Mouse (Mus musculus) midbrain, embryonic 16.5 days (tissue): Measurements from ENCODE around the gene Olfr71. TPM values are rescaled to one million over a fixed set of nuclear protein-coding genes. Genes with fewer than 3 reads are reported as not detected.

ENCODE experiments used
- ATAC-seq: fragments of 200-750 bp; cut with Nextera tagmentation; 2 replicates; pipeline ENCODE4 v1.8.0; 2017; ENCODE audit warnings: moderate TSS enrichment
- H3K27ac ChIP-seq: fragments of 300-500 bp; sonication (generic); 2 replicates; pipeline ENCODE4 v1.5.1; 2014; ENCODE audit warnings: mild to moderate bottlenecking, low read length, mixed read lengths
- H3K27me3 ChIP-seq: fragments of 300-500 bp; sonication (generic); 2 replicates; pipeline ENCODE4 v1.6.1; 2014; ENCODE audit warnings: low read depth, low read length, mixed read lengths; ENCODE audit not compliant: control insufficient read depth, insufficient read depth
- H3K36me3 ChIP-seq: fragments of 300-500 bp; sonication (generic); 2 replicates; pipeline ENCODE4 v1.6.1; 2014; ENCODE audit warnings: mild to moderate bottlenecking, low read length, moderate library complexity, mixed read lengths; ENCODE audit not compliant: control insufficient read depth, insufficient read depth
- H3K4me1 ChIP-seq: fragments of 300-500 bp; sonication (generic); 2 replicates; pipeline ENCODE4 v1.6.1; 2014; ENCODE audit warnings: mild to moderate bottlenecking, low read length, mixed read lengths; ENCODE audit not compliant: control insufficient read depth, insufficient read depth
- H3K4me2 ChIP-seq: fragments of 300-500 bp; sonication (generic); 2 replicates; pipeline ENCODE4 v1.6.1; 2014; ENCODE audit warnings: mild to moderate bottlenecking, low read length, mixed read lengths
- H3K4me3 ChIP-seq: fragments of 300-500 bp; sonication (generic); 2 replicates; pipeline ENCODE4 v1.5.1; 2014; ENCODE audit warnings: low read depth, mild to moderate bottlenecking, low read length, moderate library complexity, mixed read lengths
- H3K9ac ChIP-seq: fragments of 300-500 bp; sonication (generic); 2 replicates; pipeline ENCODE4 v1.6.1; 2014; ENCODE audit warnings: low read depth, low read length, mixed read lengths
- H3K9me3 ChIP-seq: fragments of 300-500 bp; sonication (generic); replicated peaks from 2 replicates; pipeline ENCODE4 v1.6.1; 2014; ENCODE audit warnings: mild to moderate bottlenecking, low read length, mixed read lengths; ENCODE audit not compliant: control insufficient read depth, poor library complexity, severe bottlenecking
- WGBS: fragments of 180-500 bp; shearing (Covaris S2); extraction: QIAGEN DNeasy Blood & Tissue Kit; methylation state at CpG from one replicate; pipeline ENCODE4 v1.1.7; 2014; 5-methylcytosine and 5-hydroxymethylcytosine counted together
- polyA plus RNA-seq: library from polyadenylated mRNA; unstranded; fragments of >200 nt; fragmentation: Nextera tagmentation; extraction: Ambion mirVana; gene quantifications from 2 replicates; pipeline ENCODE4 v1.2.1, GENCODE M21; 2015

Olfr71 gene
- polyA plus RNA-seq, 1 experiment from 2014 or later = 0.06 TPM

DNA sequence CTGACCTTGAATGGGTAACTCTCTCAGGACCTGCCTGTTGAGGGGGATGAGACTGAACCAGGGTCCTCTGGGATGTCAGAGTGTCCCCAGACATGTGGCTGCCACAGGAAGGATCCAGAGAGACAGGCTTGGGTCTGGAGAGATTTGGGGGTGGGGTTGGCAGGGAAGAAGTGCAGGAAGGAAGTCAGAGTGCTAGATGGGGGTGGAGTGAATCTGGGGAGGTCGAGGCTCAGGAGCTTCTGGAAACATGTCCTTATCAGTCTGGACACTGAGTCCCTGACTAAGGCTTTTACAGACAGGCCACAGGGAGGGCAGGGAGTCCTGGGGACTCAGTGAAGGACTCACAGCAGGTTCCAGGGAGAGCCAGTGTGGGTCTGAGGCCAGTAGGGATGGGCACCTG, 22.1 kb upstream of the Olfr71 start:
- Histone ChIP-seq H3K9ac (no peak overlapping the region), H3K4me3 (no peak overlapping the region), H3K4me1 (no peaks in the 10 kb centered on the region), H3K27ac (no peak overlapping the region), H3K9me3 (no peaks in the 10 kb centered on the region), H3K4me2 (no peak overlapping the region), H3K27me3 (no peaks in the 10 kb centered on the region), H3K36me3 (no peaks in the 10 kb centered on the region)
- 38% methylated on average over 1 of the region's 1 CpGs for WGBS
- no peak for ATAC-seq

DNA sequence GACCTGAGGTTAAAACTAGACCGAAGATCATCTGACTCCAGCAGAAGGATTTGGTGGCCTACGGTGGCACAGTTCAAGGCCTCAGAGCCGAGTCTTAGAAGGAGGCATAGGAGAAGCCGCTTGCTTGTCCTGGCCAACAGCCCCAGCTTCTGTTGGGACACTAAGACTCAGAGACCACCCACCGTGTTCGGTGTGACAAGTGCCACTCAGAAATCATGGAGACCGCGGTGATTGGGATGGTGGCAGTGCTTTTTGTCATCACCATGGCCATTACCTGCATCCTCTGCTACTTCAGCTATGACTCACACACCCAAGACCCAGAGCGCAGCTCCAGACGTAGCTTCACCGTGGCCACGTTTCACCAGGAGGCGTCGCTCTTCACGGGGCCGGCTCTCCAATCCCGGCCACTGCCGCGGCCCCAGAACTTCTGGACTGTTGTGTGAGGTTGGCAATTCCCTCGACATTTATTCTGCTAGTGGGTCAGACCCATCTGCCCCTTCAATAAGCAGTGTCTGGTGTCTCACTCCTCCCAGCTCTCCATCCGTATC, 20.8 kb upstream of the Olfr71 start:
- H3K9ac ChIP-seq = no peak overlapping the region
- no peak overlapping the region for H3K4me3 ChIP-seq
- no peaks in the 10 kb centered on the region for H3K36me3 ChIP-seq
- no peaks in the 10 kb centered on the region for H3K9me3 ChIP-seq
- H3K4me1 ChIP-seq = no peaks in the 10 kb centered on the region
- ATAC-seq = no peak
- no peaks in the 10 kb centered on the region for H3K27me3 ChIP-seq
- H3K4me2 ChIP-seq = no peak overlapping the region
- H3K27ac ChIP-seq = no peak overlapping the region
- WGBS = 69% methylated on average over 21 of the region's 21 CpGs

DNA sequence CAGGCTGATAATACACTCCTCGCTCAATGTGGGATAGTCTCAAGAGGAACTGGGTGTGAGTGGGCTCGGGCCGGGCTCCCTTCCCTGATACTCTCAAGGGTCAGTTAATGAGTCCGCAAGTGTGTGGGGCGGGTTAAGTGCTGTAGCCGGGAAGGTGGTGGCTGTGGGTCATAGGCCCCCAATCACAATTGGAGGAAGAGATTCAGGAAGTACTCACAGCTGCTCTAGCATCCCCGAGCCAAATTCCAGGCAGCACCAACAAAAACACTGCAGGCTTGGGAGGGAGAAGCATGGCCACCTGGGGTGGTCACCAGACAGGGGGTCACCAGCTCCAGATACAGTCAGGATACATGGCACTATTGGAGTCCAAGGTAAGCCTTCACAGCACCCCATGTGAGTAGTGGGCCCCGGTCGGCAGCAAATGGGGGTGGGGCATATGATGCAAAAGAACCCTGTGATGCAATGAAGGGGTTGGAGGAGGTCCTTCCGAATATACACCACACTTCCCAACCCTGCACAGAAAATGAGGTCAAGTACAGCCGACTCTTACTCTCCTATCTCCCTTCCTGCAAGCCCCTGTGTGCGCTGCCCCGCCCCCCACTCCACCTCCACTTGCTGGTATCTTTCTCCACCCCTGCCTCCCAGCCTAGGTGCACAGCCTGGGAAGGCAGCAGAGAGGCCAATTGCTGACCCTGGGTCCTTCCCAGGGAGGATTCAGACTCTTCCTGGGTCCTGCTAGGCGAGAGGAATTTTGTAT, 19.9 kb upstream of the Olfr71 start, which contains the start of gene Spaar:
Gene Spaar (plus strand): TSS at position 241 of the 757 bp plus-strand sequence.
- WGBS = 71% methylated on average over 14 of the region's 14 CpGs
- no peaks in the 10 kb centered on the region for H3K9me3 ChIP-seq

DNA sequence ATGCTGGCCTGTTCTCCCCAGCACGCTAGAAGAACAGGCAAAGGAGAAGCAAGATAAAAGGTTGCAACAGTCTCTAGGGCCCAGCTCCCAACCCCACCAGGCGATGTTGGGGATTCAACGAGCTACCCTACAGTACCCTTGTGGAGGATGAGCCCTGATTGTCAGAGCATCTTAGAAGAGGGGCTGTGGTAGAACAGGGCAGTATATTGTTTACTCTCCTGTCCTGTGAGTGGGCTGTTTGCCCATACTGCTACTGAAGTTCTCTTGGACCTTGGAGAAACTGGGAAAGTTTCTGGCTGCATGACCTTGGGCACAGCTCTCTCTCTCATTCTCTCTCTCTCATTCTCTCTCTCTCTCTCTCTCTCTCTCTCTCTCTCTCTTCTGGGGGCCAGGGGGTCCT, 19.1 kb upstream of the Olfr71 start:
- no peak for ATAC-seq
- H3K4me3 ChIP-seq = no peak overlapping the region
- no peaks in the 10 kb centered on the region for H3K27me3 ChIP-seq
- H3K9me3 ChIP-seq = no peaks in the 10 kb centered on the region
- H3K9ac ChIP-seq = no peak overlapping the region
- no peaks in the 10 kb centered on the region for H3K36me3 ChIP-seq
- no peak overlapping the region for H3K27ac ChIP-seq
- H3K4me2 ChIP-seq = no peak overlapping the region
- H3K4me1 ChIP-seq = no peaks in the 10 kb centered on the region
- WGBS = 77% methylated on average over 3 of the region's 3 CpGs

More for the DNA sequence above, 19.9 kb upstream of the Olfr71 start, which contains the start of gene Spaar:
- Histone ChIP-seq H3K9ac (no peak within 1 kb of the TSS), H3K4me3 (no peak within 1 kb of the TSS), H3K36me3 (no peaks in the 10 kb centered on the region), H3K4me2 (no peak within 1 kb of the TSS), H3K4me1 (no peaks in the 10 kb centered on the region), H3K27me3 (no peaks in the 10 kb centered on the region), H3K27ac (no peak within 1 kb of the TSS)
- ATAC-seq = no peak

DNA sequence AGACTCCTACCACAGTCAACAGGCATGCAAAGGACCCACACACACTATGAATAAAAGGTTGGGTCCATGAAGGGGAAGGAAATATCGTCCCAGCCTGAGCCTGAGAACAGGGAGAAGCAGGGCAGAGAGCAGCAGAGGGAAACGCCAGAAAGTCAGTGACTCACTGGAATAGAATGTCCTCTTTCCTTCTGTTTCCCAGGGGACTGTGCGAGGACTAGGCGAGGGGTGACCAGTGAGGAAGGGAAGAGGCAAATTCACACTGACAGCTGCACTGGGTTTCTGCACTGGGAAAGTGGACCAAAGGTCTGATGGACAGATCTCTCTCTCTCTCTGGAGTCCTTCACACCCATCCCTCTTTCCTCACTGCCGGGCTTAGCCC, 18.5 kb upstream of the Olfr71 start:
- WGBS = 71% methylated on average over 5 of the region's 5 CpGs
- no peak for ATAC-seq
- Histone ChIP-seq H3K9ac (no peak overlapping the region), H3K4me1 (no peaks in the 10 kb centered on the region), H3K27ac (no peak overlapping the region), H3K27me3 (no peaks in the 10 kb centered on the region), H3K4me3 (no peak overlapping the region), H3K36me3 (no peaks in the 10 kb centered on the region), H3K9me3 (no peaks in the 10 kb centered on the region), H3K4me2 (no peak overlapping the region)

DNA sequence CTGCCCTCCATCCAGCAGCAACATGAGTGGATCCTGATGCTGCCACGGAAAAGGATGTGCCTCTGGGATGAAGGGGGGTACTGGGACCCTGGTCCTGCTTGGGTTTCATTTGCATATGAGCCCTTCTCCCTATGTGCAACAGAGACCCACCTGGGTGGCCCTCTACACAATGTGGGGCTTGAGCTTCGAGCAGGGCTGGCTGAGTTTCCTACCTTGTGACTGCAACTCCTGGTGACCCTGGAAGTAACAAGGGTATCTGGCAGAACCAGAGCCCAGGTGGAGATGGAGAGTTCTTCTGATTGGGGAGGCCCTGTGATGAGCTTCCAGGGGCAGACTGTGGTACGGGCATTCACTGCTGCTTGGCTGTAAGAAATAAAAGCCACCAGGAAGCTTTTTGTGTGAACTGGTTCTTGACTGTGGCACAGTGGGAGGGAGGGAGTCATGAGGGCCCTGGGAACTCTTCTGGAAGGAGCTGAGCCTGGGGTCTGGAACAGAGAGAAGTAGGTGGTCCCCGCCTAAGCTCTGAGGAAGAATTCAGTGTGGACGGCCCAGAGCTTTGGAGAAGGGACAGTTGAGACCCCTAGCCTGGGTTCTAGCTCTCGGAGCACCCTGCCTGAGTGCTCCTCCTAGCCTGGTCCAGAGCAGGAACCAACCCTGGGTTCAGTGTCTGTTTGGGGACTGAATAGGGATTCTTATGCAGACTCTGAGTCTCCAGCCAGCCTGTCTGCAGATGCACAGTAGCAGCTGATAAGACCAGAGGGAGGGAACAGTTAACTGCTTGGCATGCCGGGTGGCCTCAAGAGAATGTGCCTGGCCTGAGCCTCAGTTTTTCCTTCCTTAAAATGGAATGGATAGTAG, 17.9 kb upstream of the Olfr71 start:
- no peak overlapping the region for H3K27ac ChIP-seq
- WGBS = 76% methylated on average over 7 of the region's 7 CpGs
- no peak overlapping the region for H3K4me3 ChIP-seq
- no peak overlapping the region for H3K9ac ChIP-seq
- H3K9me3 ChIP-seq = no peaks in the 10 kb centered on the region
- ATAC-seq = no peak
- no peak overlapping the region for H3K4me2 ChIP-seq
- no peaks in the 10 kb centered on the region for H3K27me3 ChIP-seq
- no peaks in the 10 kb centered on the region for H3K36me3 ChIP-seq
- no peaks in the 10 kb centered on the region for H3K4me1 ChIP-seq

DNA sequence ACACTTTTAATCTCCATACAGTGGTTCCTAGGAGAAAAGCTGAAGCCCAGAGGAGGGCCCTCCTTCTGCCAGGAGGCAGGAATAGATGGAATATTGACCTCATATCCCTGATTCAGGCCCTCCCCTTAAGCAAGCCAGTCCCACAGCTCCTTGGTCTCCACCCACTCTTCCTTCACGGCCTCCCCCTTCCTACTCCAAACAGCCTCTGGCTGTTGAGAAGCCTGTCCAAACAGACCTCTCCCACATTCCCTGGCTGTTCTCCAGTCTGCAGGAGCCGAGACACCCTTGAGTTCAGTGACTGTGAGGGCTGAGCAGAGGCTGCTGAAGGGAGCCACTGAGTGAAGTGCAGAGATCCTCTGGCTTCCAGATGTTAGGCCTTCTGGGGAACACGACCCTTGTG, 16.9 kb upstream of the Olfr71 start, which contains the start of gene Hrct1:
Gene Hrct1 (plus strand): TSS at position 194 of the 400 bp plus-strand sequence.
- no peak for ATAC-seq
- H3K9ac ChIP-seq = no peak within 1 kb of the TSS
- no peaks in the 10 kb centered on the region for H3K4me1 ChIP-seq
- no peaks in the 10 kb centered on the region for H3K9me3 ChIP-seq
- no peaks in the 10 kb centered on the region for H3K36me3 ChIP-seq
- H3K27me3 ChIP-seq = no peaks in the 10 kb centered on the region
- WGBS = 62% methylated on average over 3 of the region's 3 CpGs
- no peak within 1 kb of the TSS for H3K4me2 ChIP-seq
- no peak within 1 kb of the TSS for H3K27ac ChIP-seq
- H3K4me3 ChIP-seq = no peak within 1 kb of the TSS

DNA sequence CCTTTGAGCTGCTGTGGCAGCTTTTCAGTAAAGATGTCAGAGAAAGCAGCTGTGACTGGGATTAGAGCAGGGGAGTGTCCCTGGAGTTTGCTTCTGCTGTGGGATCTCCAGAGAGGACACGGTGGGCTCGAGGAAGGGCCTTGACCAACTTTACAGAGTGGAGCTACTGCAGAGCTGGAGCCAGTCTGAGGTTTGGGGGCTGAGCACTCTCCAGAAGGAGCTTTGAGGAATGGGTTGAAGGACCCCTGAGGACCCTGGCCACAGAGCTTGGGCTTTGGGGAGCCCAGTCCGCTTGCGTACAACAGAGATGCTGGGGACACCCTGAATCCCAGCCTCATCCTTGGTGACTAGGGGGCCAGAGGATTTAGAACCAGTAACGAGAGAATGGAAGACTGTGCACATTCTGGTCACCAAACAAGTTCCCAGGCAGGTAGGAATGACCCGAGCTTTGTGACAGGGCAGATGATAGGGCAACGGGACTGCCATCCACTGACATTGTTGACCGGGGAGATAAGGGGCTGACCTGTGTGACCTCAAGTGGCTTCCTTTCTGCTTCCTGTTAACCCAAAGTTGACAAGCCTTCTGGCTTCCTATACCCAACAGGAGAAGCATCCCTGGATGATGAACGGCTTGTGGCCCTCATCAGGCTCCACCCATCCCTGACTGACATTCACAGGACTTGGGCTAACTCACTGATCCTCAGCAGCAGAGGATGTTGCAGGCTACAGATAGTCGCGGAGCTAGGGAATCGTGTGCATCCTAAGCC, 16.4 kb upstream of the Olfr71 start:
- no peak for ATAC-seq
- Histone ChIP-seq H3K4me1 (no peaks in the 10 kb centered on the region), H3K9me3 (no peaks in the 10 kb centered on the region), H3K36me3 (no peaks in the 10 kb centered on the region), H3K27me3 (no peaks in the 10 kb centered on the region), H3K4me2 (no peak overlapping the region), H3K9ac (no peak overlapping the region), H3K4me3 (no peak overlapping the region), H3K27ac (no peak overlapping the region)
- 74% methylated on average over 12 of the region's 12 CpGs for WGBS
